Mouse (Mus musculus): Measurements from ENCODE around the gene Glp1r.

- TF ChIP-seq CTCF (IDR thresholded peaks at IDR 0.05; ENCODE audit: control insufficient read depth, insufficient read depth, insufficient replicate concordance, low read depth, low read length) (no peak), POLR2A (IDR thresholded peaks at IDR 0.05; ENCODE audit: control insufficient read depth, low read depth, low read length) (no peak)
Measured at GRCm38 (mm10) chr17:30901627-30902026, at the start of gene Glp1r.

All from testis, adult 2 months (tissue).